Mouse (Mus musculus) layer of hippocampus, adult 8-10 months (tissue): ENCODE data around the gene Gfra1. TPM values are rescaled to one million over a fixed set of nuclear protein-coding genes. Genes with fewer than 3 reads are reported as not detected.

Experiments used
- total RNA-seq, 4 experiments: library from RNA; stranded (reverse); gene quantifications; 2 replicates each; pipeline ENCODE4 v1.2.4; 2022

The Gfra1 gene
- total RNA-seq, 4 experiments from 2014 or later = 57.6 to 72.0 (median 68.2) TPM

Other genes starting within 250 kb of the Gfra1 start
- not detected for gene Ccdc172, start 56.1 kb upstream of the Gfra1 start, total RNA-seq
- gene Pnlip, start 196.6 kb upstream of the Gfra1 start, total RNA-seq = 1 to 10 TPM in 3 of 4 experiments, under 1 TPM in 1; 0.89 to 1.7 (median 1.3) TPM